Mouse (Mus musculus): Measurements from ENCODE around the gene Tnrc6a. TPM values are rescaled to one million over a fixed set of nuclear protein-coding genes. Genes with fewer than 3 reads are reported as not detected.
A peak's percentile ranks its signal among the peaks of the same experiment; 100 is the strongest.

The Tnrc6a gene
- polyA plus RNA-seq, 1 experiment from 2014 or later: 59.6 TPM

DNA sequence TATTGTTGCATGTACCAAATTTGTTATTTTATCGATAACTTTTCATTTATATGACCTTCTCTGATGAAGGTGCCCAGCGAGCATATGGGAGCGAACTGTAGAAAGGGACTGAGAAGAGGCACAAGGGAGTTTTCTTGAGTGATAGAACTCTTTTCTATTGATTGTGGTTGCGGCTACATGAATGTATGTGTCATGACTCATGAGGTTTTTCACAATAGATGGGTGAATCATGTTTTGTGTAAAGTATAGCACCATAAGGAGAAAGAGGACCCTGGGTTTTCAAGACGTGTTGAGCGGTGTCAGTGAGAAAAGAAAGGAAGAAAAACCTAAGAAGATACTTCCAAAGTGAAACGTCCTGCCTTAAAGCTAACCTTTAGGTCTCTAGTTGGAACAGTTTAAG lies 3.2 kb upstream of the Tnrc6a start:
- no peaks in the 10 kb centered on the region for H3K9me3 ChIP-seq (ENCODE audit: low read length)
- no peak for DNase-seq (ENCODE audit: low spot score)
- no peak overlapping the region for H3K4me2 ChIP-seq (replicated peaks; ENCODE audit: low read depth, low read length)
- peaks cover 4% of the 10 kb centered on the region; the same call in 1 of the 2 replicates for H3K4me1 ChIP-seq (ENCODE audit: insufficient read depth, low read depth, low read length)
- H3K36me3 ChIP-seq (ENCODE audit: insufficient read depth, low read length): no peaks in the 10 kb centered on the region
- H3K4me3 ChIP-seq (ENCODE audit: low read depth, low read length): no peak overlapping the region
- WGBS: 86% methylated on average over 7 of the region's 7 CpGs
- H3K27ac ChIP-seq (ENCODE audit: low read length): no peak overlapping the region
- H3K27me3 ChIP-seq (replicated peaks; ENCODE audit: insufficient read depth, low read length): no peaks in the 10 kb centered on the region
- TF ChIP-seq CTCF (IDR thresholded peaks at IDR 0.05) (no peak), EP300 (IDR thresholded peaks at IDR 0.05) (no peak)
- no peak for ATAC-seq
- no peak overlapping the region for H3K9ac ChIP-seq (replicated peaks; ENCODE audit: low read depth)

DNA sequence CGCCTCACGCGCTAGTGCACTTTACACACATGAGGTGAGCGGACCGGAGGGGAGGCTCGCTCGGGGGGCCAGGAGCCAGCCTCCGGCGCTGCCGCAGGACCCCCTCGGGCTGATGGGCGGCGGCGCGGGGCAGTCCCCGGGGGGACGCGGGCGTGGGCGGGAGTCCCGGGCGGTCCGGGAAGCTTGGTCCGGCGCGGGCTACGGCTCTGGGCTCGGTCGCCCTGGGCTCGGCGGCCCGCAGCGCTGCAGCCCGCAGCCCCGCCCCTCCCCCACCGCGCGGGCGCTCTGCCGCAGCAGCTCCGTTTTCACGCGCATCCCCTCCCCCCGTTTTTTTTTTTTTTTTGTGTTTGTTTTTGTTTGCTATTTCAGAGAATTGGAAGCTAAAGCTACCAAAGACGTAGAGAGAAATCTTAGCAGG lies 623 bp downstream of the Tnrc6a start:
- TF ChIP-seq CTCF (IDR thresholded peaks at IDR 0.05) (no peak), EP300 (IDR thresholded peaks at IDR 0.05) (no peak)
- Histone ChIP-seq H3K27ac (ENCODE audit: low read length) (peak overlapping the region; percentile 97), H3K4me3 (ENCODE audit: low read depth, low read length) (peak overlapping the region; percentile 98), H3K4me2 (replicated peaks; ENCODE audit: low read depth, low read length) (peak overlapping the region; percentile 63), H3K9me3 (ENCODE audit: low read length) (no peaks in the 10 kb centered on the region), H3K27me3 (replicated peaks; ENCODE audit: insufficient read depth, low read length) (no peaks in the 10 kb centered on the region), H3K9ac (replicated peaks; ENCODE audit: low read depth) (peak overlapping the region; percentile 94), H3K36me3 (ENCODE audit: insufficient read depth, low read length) (no peaks in the 10 kb centered on the region), H3K4me1 (ENCODE audit: insufficient read depth, low read depth, low read length) (peaks cover 4% of the 10 kb centered on the region; the same call in 1 of the 2 replicates)
- 4% methylated on average over 15 of the region's 45 CpGs for WGBS
- DNase-seq (ENCODE audit: low spot score) (peak; percentile 21), ATAC-seq (peak; percentile 55)

DNA sequence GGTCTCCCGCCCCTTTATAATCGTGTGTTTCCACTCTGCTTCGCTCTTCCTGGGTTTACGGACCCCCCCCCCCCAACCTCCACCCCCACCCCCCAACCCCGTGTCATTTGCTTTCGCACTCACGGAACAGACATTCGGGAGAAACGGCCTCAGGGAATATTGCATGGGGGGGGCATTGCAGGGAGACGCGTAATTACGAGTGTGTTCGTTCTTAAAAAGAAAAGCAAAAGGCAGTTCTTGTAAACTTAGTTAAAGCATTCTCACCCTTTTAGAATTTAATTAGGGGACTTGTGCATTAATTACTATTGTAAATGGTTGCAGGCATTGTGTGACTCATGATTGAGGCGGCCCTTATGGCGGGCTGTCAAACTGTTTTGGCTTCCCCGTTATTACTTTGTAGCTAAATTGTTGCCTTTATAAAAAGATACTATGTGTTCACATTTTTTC lies 1.1 kb downstream of the Tnrc6a start:
- Histone ChIP-seq H3K4me3 (ENCODE audit: low read depth, low read length) (peak overlapping the region; percentile 98), H3K27ac (ENCODE audit: low read length) (peak overlapping the region; percentile 97), H3K36me3 (ENCODE audit: insufficient read depth, low read length) (no peaks in the 10 kb centered on the region), H3K9me3 (ENCODE audit: low read length) (no peaks in the 10 kb centered on the region), H3K9ac (replicated peaks; ENCODE audit: low read depth) (peak overlapping the region; percentile 94), H3K27me3 (replicated peaks; ENCODE audit: insufficient read depth, low read length) (no peaks in the 10 kb centered on the region), H3K4me1 (ENCODE audit: insufficient read depth, low read depth, low read length) (peaks cover 4% of the 10 kb centered on the region; the same call in 1 of the 2 replicates), H3K4me2 (replicated peaks; ENCODE audit: low read depth, low read length) (peak overlapping the region; percentile 63)
- ATAC-seq (no peak), DNase-seq (ENCODE audit: low spot score) (peak; percentile 57)
- TF ChIP-seq EP300 (IDR thresholded peaks at IDR 0.05) (no peak), CTCF (IDR thresholded peaks at IDR 0.05) (no peak)
- WGBS: under 1% methylated on average over 16 of the region's 16 CpGs

DNA sequence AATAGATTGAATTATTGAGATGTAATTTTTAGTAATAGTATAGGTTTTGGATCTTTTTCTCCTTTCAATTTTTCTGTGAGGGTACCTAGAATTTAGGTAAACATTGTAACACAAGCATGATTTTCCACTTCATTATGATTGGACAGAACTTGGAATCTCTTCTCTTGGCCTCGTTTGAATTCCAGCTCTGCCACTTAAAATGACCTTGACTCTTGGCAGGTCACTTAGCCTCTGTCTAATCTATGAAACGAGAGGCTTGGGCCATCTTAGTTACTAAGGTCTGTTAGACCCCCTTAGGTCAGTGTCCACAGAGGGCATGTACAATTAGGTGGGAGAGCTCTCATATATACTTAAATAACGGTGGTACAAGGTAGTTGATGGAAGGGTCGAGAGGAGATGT lies 2.4 kb downstream of the Tnrc6a start:
- WGBS: 29% methylated on average over 4 of the region's 4 CpGs

DNA sequence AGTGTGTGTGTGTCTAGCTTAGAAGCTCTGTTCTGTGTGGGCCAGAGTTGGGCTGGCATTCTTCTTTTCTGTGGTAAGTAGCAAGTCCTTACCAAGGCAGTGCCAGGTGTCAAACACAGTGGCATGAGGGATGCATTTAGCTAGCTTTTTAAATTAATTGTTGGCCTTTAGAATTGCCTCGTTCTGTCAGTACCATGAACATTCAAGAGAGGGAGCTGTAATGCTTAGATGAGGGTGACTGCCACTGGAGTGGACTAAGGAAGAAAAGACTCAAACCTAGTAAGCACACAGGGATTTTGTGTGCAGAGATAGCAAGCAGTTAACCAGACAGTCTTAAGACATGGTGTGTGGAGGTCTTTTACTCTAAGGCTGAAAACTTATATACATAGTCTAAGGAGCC lies 3.6 kb downstream of the Tnrc6a start:
- ATAC-seq: no peak
- DNase-seq (ENCODE audit: low spot score): peak; percentile 33

More for the DNA sequence above, 2.4 kb downstream of the Tnrc6a start:
- Histone ChIP-seq H3K27ac (ENCODE audit: low read length) (no peak overlapping the region), H3K27me3 (replicated peaks; ENCODE audit: insufficient read depth, low read length) (no peaks in the 10 kb centered on the region), H3K4me1 (ENCODE audit: insufficient read depth, low read depth, low read length) (peaks cover 4% of the 10 kb centered on the region; the same call in 1 of the 2 replicates), H3K4me3 (ENCODE audit: low read depth, low read length) (no peak overlapping the region), H3K9ac (replicated peaks; ENCODE audit: low read depth) (no peak overlapping the region), H3K36me3 (ENCODE audit: insufficient read depth, low read length) (no peaks in the 10 kb centered on the region), H3K9me3 (ENCODE audit: low read length) (no peaks in the 10 kb centered on the region), H3K4me2 (replicated peaks; ENCODE audit: low read depth, low read length) (no peak overlapping the region)
- ATAC-seq (no peak), DNase-seq (ENCODE audit: low spot score) (no peak)
- TF ChIP-seq EP300 (IDR thresholded peaks at IDR 0.05): no peak
- TF ChIP-seq CTCF (IDR thresholded peaks at IDR 0.05): no peak

DNA sequence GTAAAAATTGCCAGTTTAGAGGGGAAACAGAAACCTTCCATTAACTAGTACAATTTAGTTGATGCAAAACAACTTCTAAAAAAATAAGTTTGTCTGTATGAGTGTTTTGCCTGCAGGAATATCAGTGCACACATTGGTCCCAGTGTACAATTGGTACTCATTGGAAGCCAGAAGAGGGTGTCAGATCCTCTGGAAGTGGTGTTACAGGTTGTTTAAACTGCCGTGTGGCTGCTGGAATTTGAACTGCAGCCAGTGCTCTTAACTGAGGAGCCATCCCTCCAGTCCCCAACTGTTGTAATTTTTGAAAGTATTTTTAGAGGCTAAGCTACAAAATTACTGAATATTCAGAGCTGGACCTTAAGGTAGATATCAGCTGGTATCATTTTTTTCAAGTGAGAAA lies 4.3 kb downstream of the Tnrc6a start:
- Histone ChIP-seq H3K27me3 (replicated peaks; ENCODE audit: insufficient read depth, low read length) (no peaks in the 10 kb centered on the region), H3K4me2 (replicated peaks; ENCODE audit: low read depth, low read length) (no peak overlapping the region), H3K9me3 (ENCODE audit: low read length) (no peaks in the 10 kb centered on the region), H3K9ac (replicated peaks; ENCODE audit: low read depth) (no peak overlapping the region), H3K4me1 (ENCODE audit: insufficient read depth, low read depth, low read length) (peaks cover 4% of the 10 kb centered on the region; the same call in 1 of the 2 replicates), H3K36me3 (ENCODE audit: insufficient read depth, low read length) (no peaks in the 10 kb centered on the region), H3K4me3 (ENCODE audit: low read depth, low read length) (no peak overlapping the region), H3K27ac (ENCODE audit: low read length) (no peak overlapping the region)
- TF ChIP-seq EP300 (IDR thresholded peaks at IDR 0.05) (no peak), CTCF (IDR thresholded peaks at IDR 0.05) (peak; percentile 35)
- DNase-seq (ENCODE audit: low spot score) (no peak), ATAC-seq (no peak)
- WGBS: 7% methylated on average over 1 of the region's 1 CpGs

More for the DNA sequence above, 3.6 kb downstream of the Tnrc6a start:
- Histone ChIP-seq H3K9me3 (ENCODE audit: low read length) (no peaks in the 10 kb centered on the region), H3K4me3 (ENCODE audit: low read depth, low read length) (no peak overlapping the region), H3K9ac (replicated peaks; ENCODE audit: low read depth) (no peak overlapping the region), H3K27me3 (replicated peaks; ENCODE audit: insufficient read depth, low read length) (no peaks in the 10 kb centered on the region), H3K4me2 (replicated peaks; ENCODE audit: low read depth, low read length) (no peak overlapping the region), H3K27ac (ENCODE audit: low read length) (no peak overlapping the region), H3K4me1 (ENCODE audit: insufficient read depth, low read depth, low read length) (peaks cover 4% of the 10 kb centered on the region; the same call in 1 of the 2 replicates), H3K36me3 (ENCODE audit: insufficient read depth, low read length) (no peaks in the 10 kb centered on the region)
- TF ChIP-seq EP300 (IDR thresholded peaks at IDR 0.05) (no peak), CTCF (IDR thresholded peaks at IDR 0.05) (peak; percentile 52)
- 68% methylated on average over 1 of the region's 1 CpGs for WGBS

All from lung, postnatal 0 days (tissue).